Mouse (Mus musculus) kidney, adult 2 months (tissue): ENCODE measurements around the gene Sbf2.

Experiments
- CTCF ChIP-seq: fragments of 200-500 bp; conservative IDR thresholded peaks from 2 replicates; pipeline ENCODE4 v1.5.1; 2011; ENCODE audit warnings: low read depth, mild to moderate bottlenecking, control low read depth, low read length, moderate library complexity, mixed read lengths; ENCODE audit not compliant: insufficient read depth, insufficient read length
- POLR2A ChIP-seq: fragments of 200-500 bp; IDR thresholded peaks from one replicate; pipeline ENCODE4 v1.6.1; 2011; ENCODE audit warnings: low read depth, low read length, control low read depth

- TF ChIP-seq CTCF (no peak), POLR2A (no peak)
Measured at GRCm38 (mm10) chr7:110606906-110607305, 7.8 kb downstream of the Sbf2 start.
